Mouse (Mus musculus): ENCODE results near the gene Pcgf5. TPM values are rescaled to one million over a fixed set of nuclear protein-coding genes. Genes with fewer than 3 reads are reported as not detected.

The Pcgf5 gene
- 21.4 to 27.7 TPM (median 25.6 TPM) in 4 replicates for total RNA-seq (2023)

GRCm38 (mm10) chr19:36348161-36348800 is at the start of gene Pcgf5:
TSS of gene Pcgf5 (plus strand) at chr19:36348309.

Other genes with a start within 250 kb of the Pcgf5 start
- not detected in 4 replicates for gene Ankrd1, start 228.2 kb upstream of the Pcgf5 start, total RNA-seq (2023)
- gene Hectd2, start 206.3 kb downstream of the Pcgf5 start, total RNA-seq (2023), result not detected in 4 replicates

Data from B cell, adult 62 days (primary cell).